Comparison of ENCODE assay signal across 22 mouse cellular contexts in the genomic region with DNA sequence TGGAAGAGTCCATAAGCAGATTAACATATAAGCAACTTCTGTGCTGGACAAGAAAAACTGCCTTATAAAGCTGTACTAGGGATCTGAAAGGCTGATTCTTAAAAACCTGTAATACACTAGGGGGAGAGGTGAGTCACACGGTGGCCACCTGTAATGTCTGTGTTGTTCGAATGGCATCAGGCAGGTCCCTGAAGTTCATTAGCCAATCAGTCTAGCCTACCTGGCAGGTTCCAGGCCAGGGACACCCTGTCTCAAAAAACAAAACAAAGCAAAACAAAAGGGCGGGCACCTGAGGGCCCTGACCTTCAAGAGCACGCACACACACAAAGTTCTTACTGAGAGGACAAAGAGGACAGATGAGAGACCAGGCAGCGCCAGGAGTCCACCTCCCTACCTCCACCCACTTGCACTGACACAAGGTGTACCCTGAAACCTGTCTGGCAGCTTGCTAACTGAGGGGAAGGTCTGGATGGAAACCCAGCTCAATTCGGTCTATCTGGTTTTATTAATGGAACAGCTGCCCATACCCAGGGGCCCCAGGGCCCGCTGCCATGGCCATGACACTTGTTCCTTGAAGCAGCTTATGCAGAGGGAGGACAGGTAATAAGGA. TPM values are rescaled to one million over a fixed set of nuclear protein-coding genes. Genes with fewer than 3 reads are reported as not detected.
DNase-seq lines count a peak whose midpoint lies in the region; ATAC-seq lines count a peak whose summit lies in the region.
"Had no signal": no experiment of that assay in that cellular context is flagged by ENCODE, and none has a peak within 500 bp of the region (broad histone marks: within the 10 kb centered on the region; RNA-seq: fewer than 3 reads in every experiment).

No protein-coding gene starts in this region.

- no peak overlapping the region for H3K4me3 ChIP-seq in kidney, embryonic 15.5 days (replicated peaks)
- H3K4me3 ChIP-seq: forebrain, embryonic 15.5 days; heart, embryonic 13.5 days; liver, embryonic 12.5 days had no signal

- peaks cover 9% of the 10 kb centered on the region for H3K4me1 ChIP-seq in kidney, embryonic 15.5 days

- no peak for ATAC-seq in kidney, embryonic 15.5 days (replicated peaks; ENCODE audit: low FRiP score)
- no peak for ATAC-seq in cerebellum, adult (ENCODE audit: insufficient number of reproducible peaks, low FRiP score, low TSS enrichment)
- ATAC-seq: activated CD4-positive, CD25-positive, alpha-beta regulatory T cell, adult 4 months; forebrain, embryonic 15.5 days; liver, embryonic 12.5 days had no signal

- no peaks in the 10 kb centered on the region for H3K27me3 ChIP-seq in kidney, embryonic 15.5 days
- H3K27me3 ChIP-seq: CH12.LX; forebrain, embryonic 15.5 days; heart, embryonic 13.5 days; liver, embryonic 12.5 days had no signal

- no peaks in the 10 kb centered on the region for H3K9me3 ChIP-seq in kidney, embryonic 15.5 days (replicated peaks)
- H3K9me3 ChIP-seq: forebrain, embryonic 15.5 days; heart, embryonic 13.5 days; liver, embryonic 12.5 days had no signal

- peak; percentile 21 to 50 for DNase-seq in kidney, adult 8-10 months
- DNase-seq in fat pad, adult 2 months (ENCODE audit: extremely low read depth, low read depth, low spot score): peak; percentile 85
- peak; percentile 75 for DNase-seq in gonadal fat pad, adult 2 months (ENCODE audit: low read depth)
- DNase-seq in kidney, postnatal 14 days: peak; percentile 38
- no peak for DNase-seq in left cerebral cortex, postnatal 25 days (ENCODE audit: low spot score in 2 of 2)
- DNase-seq: adrenal gland, adult 2 months; cerebellum, adult 8-10 months; cerebellum, postnatal 36 days; gastrocnemius, postnatal 25 days; heart, postnatal 10 days; lung, postnatal 10 days; midbrain, embryonic 14.5 days; thymus, adult 18-20 months; thymus, postnatal 25 days had no signal

- 88% methylated on average over 7 of the region's 7 CpGs for WGBS in kidney, embryonic 15.5 days

- no peak overlapping the region for H3K27ac ChIP-seq in kidney, embryonic 15.5 days
- H3K27ac ChIP-seq: forebrain, embryonic 15.5 days; heart, embryonic 13.5 days; hindbrain, embryonic 14.5 days; liver, embryonic 12.5 days had no signal

- no peak overlapping the region for H3K4me2 ChIP-seq in kidney, embryonic 15.5 days
- H3K4me2 ChIP-seq: forebrain, embryonic 15.5 days; heart, embryonic 13.5 days; hindbrain, embryonic 14.5 days; liver, embryonic 12.5 days had no signal

- H3K36me3 ChIP-seq in kidney, embryonic 15.5 days: peaks cover 31% of the 10 kb centered on the region
- H3K36me3 ChIP-seq: forebrain, embryonic 15.5 days had no signal

- intact Hi-C loops in left cerebral cortex, postnatal 25 days (cut with DNase I): no loop called here

- H3K9ac ChIP-seq in kidney, embryonic 15.5 days: no peak overlapping the region
- H3K9ac ChIP-seq: forebrain, embryonic 15.5 days; heart, embryonic 13.5 days; hindbrain, embryonic 14.5 days; liver, embryonic 12.5 days had no signal

RNA-seq across cellular contexts. Expression of a gene that starts 11.8 kb away (rescaled TPM):
- 75.1 and 84.1 TPM in 2 replicates for polyA plus RNA-seq in kidney, embryonic 15.5 days (2015; fragmentation: Nextera tagmentation; extraction: Ambion mirVana)
- polyA plus RNA-seq in gonadal fat pad, adult 2 months (2012; rRNA removed): 93.8 and 114 TPM in 2 replicates
- 10 to 100 TPM; 82.4 to 89.3 TPM for total RNA-seq in left cerebral cortex, postnatal 25 days (2021)

Comparison
In these comparisons a context has a peak if more than half of its experiments do, and no peak if none do; other contexts are left out.
1. DNase-seq: peak in kidney, adult 8-10 months (2 of 2), fat pad, adult 2 months (single experiment), gonadal fat pad, adult 2 months (single experiment) and kidney, postnatal 14 days (single experiment); none in left cerebral cortex, postnatal 25 days (0 of 2).